In genomic region chr9:72702075-72702474, GRCm38 (mm10) we compare ENCODE assay signal across 11 mouse cellular contexts. TPM values are rescaled to one million over a fixed set of nuclear protein-coding genes. Genes with fewer than 3 reads are reported as not detected.
DNase-seq lines count a peak whose midpoint lies in the region; ATAC-seq and TF ChIP-seq lines count a peak whose summit lies in the region.
"Had no signal": no experiment of that assay in that cellular context is flagged by ENCODE, and none has a peak within 500 bp of the region (broad histone marks: within the 10 kb centered on the region; RNA-seq: fewer than 3 reads in every experiment).

No protein-coding gene starts in this region.

- TF ChIP-seq POLR2A in brain, embryonic 14.5 days (IDR thresholded peaks at IDR 0.05; ENCODE audit: borderline replicate concordance, extremely low read depth, insufficient read depth, insufficient read length, poor library complexity, severe bottlenecking): no peak

- peaks cover 44% of the 10 kb centered on the region for H3K4me1 ChIP-seq in heart, embryonic 12.5 days (replicated peaks)
- H3K4me1 ChIP-seq in heart, embryonic 16.5 days (ENCODE audit: control insufficient read depth, insufficient read depth, low read length): peaks cover 53% of the 10 kb centered on the region

- TF ChIP-seq CTCF in brain, embryonic 14.5 days (IDR thresholded peaks at IDR 0.05; ENCODE audit: borderline replicate concordance, extremely low read depth, insufficient read depth, insufficient read length): no peak

- no peaks in the 10 kb centered on the region for H3K9me3 ChIP-seq in heart, embryonic 12.5 days (replicated peaks)
- H3K9me3 ChIP-seq in heart, embryonic 16.5 days (replicated peaks; ENCODE audit: control insufficient read depth, low read length): no peaks in the 10 kb centered on the region
- H3K9me3 ChIP-seq: hindbrain, embryonic 10.5 days; lung, embryonic 15.5 days had no signal

- H3K4me2 ChIP-seq in heart, embryonic 12.5 days: no peak overlapping the region
- no peak overlapping the region for H3K4me2 ChIP-seq in heart, embryonic 16.5 days (ENCODE audit: low read depth, low read length)
- H3K4me2 ChIP-seq: lung, embryonic 15.5 days had no signal

- no peaks in the 10 kb centered on the region for H3K27me3 ChIP-seq in heart, embryonic 12.5 days (replicated peaks)
- no peaks in the 10 kb centered on the region for H3K27me3 ChIP-seq in heart, embryonic 16.5 days (ENCODE audit: control insufficient read depth, insufficient read depth, low read length)
- H3K27me3 ChIP-seq: CH12.LX; lung, embryonic 15.5 days had no signal

- peak; percentile 97 for DNase-seq in heart, adult 11 months
- peak; percentile 99 for DNase-seq in 3T3-L1 (ENCODE audit: low read depth, low spot score)
- peak; percentile 42 for DNase-seq in brain, embryonic 14.5 days (ENCODE audit: low read depth)
- DNase-seq in natural killer cell, adult 2 months (ENCODE audit: low spot score in 2 of 2): no peak
- no peak for DNase-seq in left cerebral cortex, adult 9 months (ENCODE audit: low spot score in 2 of 2)
- DNase-seq in layer of hippocampus, adult 9-11 months: no peak

- H3K36me3 ChIP-seq in heart, embryonic 12.5 days: peaks cover 89% of the 10 kb centered on the region
- peaks cover 55% of the 10 kb centered on the region for H3K36me3 ChIP-seq in heart, embryonic 16.5 days (ENCODE audit: control insufficient read depth, insufficient read depth)

- no peak overlapping the region for H3K4me3 ChIP-seq in heart, embryonic 12.5 days
- H3K4me3 ChIP-seq in heart, embryonic 16.5 days (ENCODE audit: low read length): no peak overlapping the region
- H3K4me3 ChIP-seq: hindbrain, embryonic 10.5 days; lung, embryonic 15.5 days had no signal

- H3K27ac ChIP-seq in heart, embryonic 12.5 days (ENCODE audit: poor library complexity, severe bottlenecking): no peak overlapping the region
- H3K27ac ChIP-seq in heart, embryonic 16.5 days (ENCODE audit: low read length): peak overlapping the region; percentile 53
- H3K27ac ChIP-seq: hindbrain, embryonic 10.5 days; lung, embryonic 15.5 days had no signal

- no peak overlapping the region for H3K9ac ChIP-seq in heart, embryonic 12.5 days
- no peak overlapping the region for H3K9ac ChIP-seq in heart, embryonic 16.5 days (ENCODE audit: low read length)
- H3K9ac ChIP-seq: lung, embryonic 15.5 days had no signal

- WGBS in heart, embryonic 12.5 days: 27% methylated on average over 2 of the region's 2 CpGs
- 18% methylated on average over 2 of the region's 2 CpGs for WGBS in heart, embryonic 16.5 days

- ATAC-seq in heart, embryonic 12.5 days (ENCODE audit: insufficient number of reproducible peaks, low FRiP score): no peak
- ATAC-seq in heart, embryonic 16.5 days (replicated peaks; ENCODE audit: extremely low read depth, insufficient read depth, low FRiP score): peak; percentile 30; the same call in 1 of the 2 replicates

RNA-seq across cellular contexts. Expression of gene Nedd4, which starts 39.9 kb away (rescaled TPM):
- 624 and 643 TPM in 2 replicates for polyA plus RNA-seq in heart, embryonic 12.5 days (2016; fragmentation: Nextera tagmentation; extraction: Ambion mirVana)
- 459 and 612 TPM in 2 replicates for polyA plus RNA-seq in brain, embryonic 14.5 days (2012; rRNA removed)
- 428 and 482 TPM in 2 replicates for polyA plus RNA-seq in heart, embryonic 16.5 days (2015; fragmentation: Nextera tagmentation; extraction: Ambion mirVana)

Comparison
In these comparisons a context has a peak if more than half of its experiments do, and no peak if none do; other contexts are left out.
1. DNase-seq: peak in heart, adult 11 months (single experiment), 3T3-L1 (single experiment) and brain, embryonic 14.5 days (single experiment); none in natural killer cell, adult 2 months (0 of 2), left cerebral cortex, adult 9 months (0 of 2) and layer of hippocampus, adult 9-11 months (single experiment).